ENCODE assay signal across 13 mouse cellular contexts in the genomic region with DNA sequence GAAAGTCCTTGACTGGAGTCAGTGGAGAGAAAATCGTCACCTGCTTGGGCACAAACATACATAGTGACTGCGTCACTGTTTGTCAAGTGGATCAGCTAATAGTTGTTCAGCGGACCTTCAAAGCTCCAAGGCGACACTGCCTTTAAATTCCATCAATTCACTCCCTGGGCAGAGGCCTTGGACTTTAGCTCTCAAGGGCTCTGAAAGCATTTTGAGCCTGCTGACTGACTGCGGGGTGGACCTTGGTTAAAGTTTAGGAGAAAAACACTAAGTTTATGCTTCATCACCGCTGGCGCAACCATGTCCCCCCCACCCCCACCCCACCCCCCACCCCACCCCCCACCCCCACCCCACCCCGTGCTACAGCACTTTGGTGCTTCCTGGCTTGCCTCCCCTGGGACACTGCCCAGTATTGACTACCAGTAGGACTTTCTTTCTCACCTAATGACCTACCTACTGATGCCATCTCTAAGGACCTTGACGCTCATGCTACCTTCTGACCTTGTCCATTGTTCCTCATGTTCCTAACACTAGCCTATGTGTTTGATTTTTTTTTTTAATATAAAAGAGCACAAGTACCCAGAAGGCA.
A peak's percentile ranks its signal among the peaks of the same experiment; 100 is the strongest.
DNase-seq lines count a peak whose midpoint lies in the region; ATAC-seq lines count a peak whose summit lies in the region.
"Had no signal": no experiment of that assay in that cellular context is flagged by ENCODE, and none has a peak within 500 bp of the region (broad histone marks: within the 10 kb centered on the region; RNA-seq: fewer than 3 reads in every experiment).

No protein-coding gene starts in this region.

- 0 out of 2 replicates have a peak, but pooled peaks cover 3% of the 10 kb centered on the region for H3K4me1 ChIP-seq in intestine, embryonic 16.5 days (ENCODE audit: control insufficient read depth, insufficient read depth, low read length)
- 0 out of 2 replicates have a peak, but pooled peaks cover 6% of the 10 kb centered on the region for H3K4me1 ChIP-seq in lung, embryonic 16.5 days (replicated peaks; ENCODE audit: control insufficient read depth, insufficient read depth, low read length)

- ATAC-seq in intestine, embryonic 16.5 days = peak; percentile 91
- peak; percentile 81 for ATAC-seq in lung, embryonic 16.5 days (ENCODE audit: low read depth)
- ATAC-seq: forebrain, embryonic 13.5 days; hindbrain, postnatal 0 days had no signal

- H3K27me3 ChIP-seq in intestine, embryonic 16.5 days (replicated peaks; ENCODE audit: control insufficient read depth, insufficient read depth, low read length) = no peaks in the 10 kb centered on the region
- no peaks in the 10 kb centered on the region for H3K27me3 ChIP-seq in lung, embryonic 16.5 days (ENCODE audit: control insufficient read depth, insufficient read depth, low read depth, low read length)
- H3K27me3 ChIP-seq: forebrain, embryonic 13.5 days; megakaryocyte, embryonic 14.5 days had no signal

- WGBS in intestine, embryonic 16.5 days = 48% methylated on average over 9 of the region's 9 CpGs
- 51% methylated on average over 9 of the region's 9 CpGs for WGBS in lung, embryonic 16.5 days

- no peaks in the 10 kb centered on the region for H3K9me3 ChIP-seq in intestine, embryonic 16.5 days (ENCODE audit: control insufficient read depth, low read length)
- H3K9me3 ChIP-seq in lung, embryonic 16.5 days (ENCODE audit: control insufficient read depth, low read length) = no peaks in the 10 kb centered on the region
- H3K9me3 ChIP-seq: forebrain, embryonic 13.5 days; megakaryocyte, embryonic 14.5 days had no signal

- H3K36me3 ChIP-seq in intestine, embryonic 16.5 days (ENCODE audit: control insufficient read depth, insufficient read depth, low read length) = no peaks in the 10 kb centered on the region
- H3K36me3 ChIP-seq in lung, embryonic 16.5 days (ENCODE audit: control insufficient read depth, insufficient read depth, low read length) = no peaks in the 10 kb centered on the region

- peak; percentile 20 to 37 for DNase-seq in adrenal gland, adult 18-20 months (ENCODE audit: low spot score in 2 of 2)
- DNase-seq in kidney, postnatal 4 days = peak; percentile 7 to 38
- DNase-seq in ovary, postnatal 10 days (ENCODE audit: low spot score) = no peak
- no peak for DNase-seq in layer of hippocampus, postnatal 10 days (ENCODE audit: low spot score in 2 of 2)
- DNase-seq in urinary bladder, postnatal 14 days (ENCODE audit: low spot score) = no peak
- no peak for DNase-seq in neural tube, embryonic 10.5 days (ENCODE audit: extremely low spot score, low spot score)
- DNase-seq: cerebellum, adult 9-10 months; gastrocnemius, postnatal 36 days had no signal

- no peak overlapping the region for H3K4me3 ChIP-seq in intestine, embryonic 16.5 days (ENCODE audit: low read length)
- H3K4me3 ChIP-seq in lung, embryonic 16.5 days (ENCODE audit: low read length) = no peak overlapping the region
- H3K4me3 ChIP-seq: forebrain, embryonic 13.5 days; megakaryocyte, embryonic 14.5 days had no signal

- H3K9ac ChIP-seq in intestine, embryonic 16.5 days (ENCODE audit: low read depth, low read length) = no peak overlapping the region
- no peak overlapping the region for H3K9ac ChIP-seq in lung, embryonic 16.5 days (ENCODE audit: low read length)
- H3K9ac ChIP-seq: forebrain, embryonic 13.5 days had no signal

- no peak overlapping the region for H3K27ac ChIP-seq in intestine, embryonic 16.5 days (ENCODE audit: low read length)
- H3K27ac ChIP-seq in lung, embryonic 16.5 days (ENCODE audit: low read length) = peak overlapping the region; percentile 7; the same call in 1 of the 2 replicates
- H3K27ac ChIP-seq: forebrain, embryonic 13.5 days; hindbrain, postnatal 0 days had no signal

- H3K4me2 ChIP-seq in intestine, embryonic 16.5 days (ENCODE audit: low read depth, low read length) = no peak overlapping the region
- H3K4me2 ChIP-seq in lung, embryonic 16.5 days (ENCODE audit: low read depth, low read length) = no peak overlapping the region
- H3K4me2 ChIP-seq: forebrain, embryonic 13.5 days had no signal

Comparison
In these comparisons a context has a peak if more than half of its experiments do, and no peak if none do; other contexts are left out.
1. DNase-seq: peak in adrenal gland, adult 18-20 months (2 of 2) and kidney, postnatal 4 days (2 of 2); none in ovary, postnatal 10 days (single experiment), layer of hippocampus, postnatal 10 days (0 of 2), urinary bladder, postnatal 14 days (single experiment) and neural tube, embryonic 10.5 days (single experiment).